Mouse (Mus musculus) retina, postnatal 1 day (tissue): Measurements from ENCODE around the gene Ascc1.
"Not testable (repeated sequence)": the region's sequence is repeated elsewhere in the genome, so short reads cannot be mapped to it uniquely, and the experiment has no call there.

Experiments
- DNase-seq: peaks from one replicate; pipeline ENCODE4 v3.0.0-alpha.2; 2012

Ascc1 gene

DNA sequence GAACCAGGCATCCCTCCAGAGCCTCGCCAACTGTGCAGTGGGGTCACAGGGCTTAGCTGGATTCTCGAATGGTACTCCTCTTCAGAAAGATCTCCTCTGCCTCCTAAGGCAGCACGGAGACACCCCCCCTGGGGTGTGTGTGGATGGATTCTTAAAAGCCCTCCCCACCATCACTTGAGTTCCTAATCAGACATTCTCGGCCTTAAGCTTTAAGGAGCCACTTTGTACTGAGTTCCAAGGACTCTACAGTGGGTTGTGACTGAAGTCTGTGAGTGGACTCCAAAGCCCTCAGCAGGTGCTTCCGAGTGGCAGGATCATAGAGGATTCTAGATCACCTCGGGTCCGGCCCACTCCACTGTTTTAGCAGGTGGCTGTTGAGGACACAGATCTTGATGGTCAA is 115.9 kb downstream of the Ascc1 start:
- no peak for DNase-seq

DNA sequence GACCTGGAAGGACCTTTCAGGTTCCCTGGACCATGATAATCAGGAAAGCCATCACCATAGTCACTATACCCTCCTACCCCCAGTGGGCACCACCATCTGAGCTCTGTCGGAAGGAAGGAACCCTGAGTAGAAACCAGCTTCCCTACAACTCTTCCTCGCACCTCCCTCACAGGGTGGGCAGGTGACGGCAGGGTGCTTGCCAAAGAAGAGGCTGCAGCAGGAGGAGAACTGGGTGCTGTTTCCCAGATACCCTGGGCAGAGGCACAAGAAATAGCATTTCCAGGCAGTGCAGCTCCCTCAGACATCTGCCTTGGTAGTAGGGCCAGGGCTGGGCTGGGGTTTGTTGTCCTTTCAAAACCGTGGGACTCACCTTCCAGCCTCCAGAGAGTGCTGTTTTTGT is 118.0 kb downstream of the Ascc1 start:
- no peak for DNase-seq

DNA sequence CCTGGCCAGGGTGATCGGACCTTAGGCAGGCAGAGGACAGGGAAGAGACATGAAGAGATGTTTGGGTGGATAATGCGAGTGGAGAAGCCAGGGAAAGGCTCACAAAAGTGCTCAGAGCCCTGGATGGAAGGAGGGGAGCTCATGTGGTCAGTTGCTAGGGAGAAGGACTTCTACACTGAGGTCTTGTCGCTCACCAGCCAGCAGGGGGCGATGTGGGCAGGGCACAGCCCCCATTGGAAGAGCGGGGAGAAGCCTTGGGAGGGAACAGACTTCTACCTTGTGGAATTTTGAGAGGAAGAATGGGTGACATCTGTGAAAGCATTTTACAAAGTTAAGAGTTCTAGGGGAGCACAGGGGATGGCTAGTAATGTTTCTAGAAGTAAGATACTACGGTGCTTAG is 121.5 kb downstream of the Ascc1 start:
- peak; percentile 40 for DNase-seq

DNA sequence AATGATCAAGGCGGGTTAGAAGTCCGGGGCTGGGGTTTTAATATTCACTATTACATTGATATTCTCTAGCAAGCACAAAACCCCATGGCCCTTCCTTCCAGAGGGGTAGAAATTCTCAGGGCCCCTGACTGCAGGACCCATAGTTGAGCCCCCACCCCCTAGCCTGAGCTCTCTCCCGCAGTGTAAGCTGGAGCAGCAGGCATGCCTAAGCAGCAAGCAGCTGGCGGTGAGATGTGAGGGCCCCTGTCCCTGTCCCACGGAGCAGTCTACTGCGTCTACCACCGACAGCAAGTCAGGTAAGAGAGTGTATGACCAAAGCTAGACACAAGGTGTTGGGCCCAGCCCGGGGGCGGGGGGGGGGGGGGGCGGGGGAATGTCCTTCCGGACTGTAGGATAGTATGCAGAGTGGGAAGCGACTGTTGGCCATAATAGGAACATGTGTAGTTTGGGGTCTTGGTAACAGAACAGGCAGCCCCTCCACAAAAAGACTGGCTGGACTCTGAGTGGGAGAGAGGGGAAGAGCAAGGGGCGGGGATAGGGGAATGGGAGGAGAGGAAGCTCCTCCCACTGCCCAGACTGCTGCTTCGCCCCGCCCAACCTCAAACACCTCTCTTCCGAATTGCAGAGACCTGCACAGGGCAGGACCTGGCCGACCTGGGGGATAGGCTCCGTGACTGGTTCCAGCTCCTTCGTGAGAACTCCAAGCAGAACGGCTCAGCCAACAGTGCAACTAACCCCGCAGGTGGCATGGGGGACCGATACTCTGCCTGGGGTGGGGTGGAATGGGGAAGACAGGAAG is 123.1 kb downstream of the Ascc1 start:
- no peak for DNase-seq

DNA sequence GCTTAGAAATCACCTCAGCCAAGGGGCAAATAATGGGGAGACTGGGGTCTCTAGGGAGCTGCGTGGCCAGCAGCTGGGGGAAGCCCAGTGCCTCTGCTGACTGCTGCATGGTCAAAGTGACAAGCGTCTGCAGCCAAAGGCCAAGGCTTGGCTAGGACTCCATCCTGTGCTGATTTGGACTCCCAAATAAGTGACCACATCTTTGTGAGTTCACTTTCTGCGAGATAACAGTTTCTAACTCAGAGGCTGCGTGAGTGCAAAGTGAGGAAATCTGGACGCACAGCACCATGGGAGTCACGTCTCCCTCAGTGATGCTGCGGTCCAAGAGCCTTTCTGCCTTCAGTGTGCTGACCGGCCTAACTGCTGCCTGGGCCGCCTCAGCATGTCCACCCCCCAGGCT is 125.7 kb downstream of the Ascc1 start:
- DNase-seq, result no peak

DNA sequence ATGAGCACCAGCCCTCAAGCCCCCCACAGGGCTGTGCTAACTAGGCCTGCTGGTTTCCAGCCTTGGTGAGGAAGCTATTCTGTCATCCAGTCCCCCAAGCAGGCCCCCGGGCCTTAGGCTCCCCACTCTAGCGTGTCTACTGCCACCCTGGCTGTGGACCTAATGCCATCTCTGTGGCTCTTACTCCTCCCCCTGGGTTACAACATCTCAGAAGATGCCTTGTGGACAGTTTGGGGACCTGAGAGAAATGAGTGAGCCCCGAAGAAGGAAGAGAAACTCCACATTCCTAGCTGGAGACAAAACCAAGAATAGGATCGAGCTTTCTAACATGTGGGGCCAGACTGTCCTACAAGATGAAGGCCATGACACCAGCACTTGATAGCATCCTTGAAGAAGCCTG is 127.9 kb downstream of the Ascc1 start:
- DNase-seq, result no peak

DNA sequence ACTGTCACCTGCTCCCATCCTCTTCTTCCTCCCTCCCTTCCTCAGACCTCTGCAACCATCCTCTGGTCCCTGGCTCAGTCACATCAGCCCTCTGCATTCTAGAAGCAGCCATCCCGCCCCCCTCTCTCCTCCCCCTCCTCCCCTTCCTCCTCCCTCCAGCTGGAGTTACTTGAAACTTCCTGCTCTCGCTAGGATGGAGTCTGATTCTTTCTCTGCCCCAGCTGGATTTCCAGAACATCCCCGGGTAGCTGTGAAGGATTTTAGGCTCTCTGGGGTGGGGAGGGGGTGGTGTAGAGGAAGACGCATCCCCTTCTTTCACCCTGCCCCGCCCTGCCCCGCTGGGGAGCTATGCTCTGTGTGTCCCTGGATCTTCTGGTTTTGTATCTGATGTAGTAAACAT is 130.9 kb downstream of the Ascc1 start:
- no peak for DNase-seq

DNA sequence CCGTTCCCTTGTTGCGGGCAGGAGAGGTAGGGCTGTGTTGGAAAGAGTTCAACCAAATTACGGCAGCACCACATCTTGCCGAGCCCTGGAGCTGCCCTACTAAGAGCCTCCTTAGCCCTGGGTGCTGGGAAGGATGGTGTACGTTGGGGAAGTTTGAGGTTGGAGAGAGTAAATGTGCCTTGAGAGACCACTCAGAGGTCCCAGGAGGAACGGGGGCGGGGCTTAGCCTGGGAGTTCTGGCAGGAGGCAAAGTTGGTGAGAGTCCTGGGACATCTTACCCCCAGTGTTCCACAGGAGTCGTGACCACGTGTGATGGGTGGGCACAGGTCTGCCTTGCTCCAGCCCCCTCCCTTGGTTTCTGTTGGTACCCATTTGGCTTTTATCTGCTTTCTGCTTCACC is 131.6 kb downstream of the Ascc1 start:
- DNase-seq, result no peak

DNA sequence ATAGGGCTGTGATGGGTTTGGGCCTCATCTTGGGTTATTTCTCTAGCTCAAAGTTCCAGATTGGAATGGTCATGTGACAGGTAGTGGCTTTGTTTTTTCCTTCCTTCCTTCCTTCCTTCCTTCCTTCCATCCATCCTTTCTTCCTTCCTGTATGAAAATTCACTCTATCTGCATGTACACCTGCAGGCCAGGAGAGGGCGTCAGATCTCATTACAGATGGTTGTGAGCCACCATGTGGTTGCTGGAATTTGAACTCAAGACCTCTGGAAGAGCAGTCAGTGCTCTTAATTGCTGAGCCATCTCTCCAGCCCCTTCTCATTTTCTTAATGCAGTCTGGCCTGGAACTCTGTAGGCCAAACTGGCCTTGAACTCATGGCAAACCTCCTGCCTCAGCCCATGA is 133.4 kb downstream of the Ascc1 start:
- DNase-seq, result not testable (repeated sequence)

DNA sequence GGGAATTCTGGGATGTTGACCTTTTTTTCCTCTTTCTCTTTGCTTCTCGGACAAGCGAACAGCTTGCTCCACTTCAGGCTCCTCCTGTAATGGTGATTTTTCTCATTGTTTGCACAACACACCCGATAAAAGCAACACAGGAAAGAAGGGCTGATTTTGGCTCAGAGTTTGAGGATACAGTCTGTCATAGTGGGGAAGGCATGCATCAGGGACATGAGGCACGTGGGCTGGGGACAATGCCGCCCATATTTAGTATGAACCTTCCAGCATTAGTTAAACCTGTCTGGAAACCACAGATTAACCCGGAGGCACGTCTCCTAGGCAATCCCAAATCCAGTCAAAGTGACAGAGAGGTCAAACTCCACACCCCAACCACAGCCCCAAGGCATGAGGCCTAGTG is 134.3 kb downstream of the Ascc1 start:
- DNase-seq, result no peak

DNA sequence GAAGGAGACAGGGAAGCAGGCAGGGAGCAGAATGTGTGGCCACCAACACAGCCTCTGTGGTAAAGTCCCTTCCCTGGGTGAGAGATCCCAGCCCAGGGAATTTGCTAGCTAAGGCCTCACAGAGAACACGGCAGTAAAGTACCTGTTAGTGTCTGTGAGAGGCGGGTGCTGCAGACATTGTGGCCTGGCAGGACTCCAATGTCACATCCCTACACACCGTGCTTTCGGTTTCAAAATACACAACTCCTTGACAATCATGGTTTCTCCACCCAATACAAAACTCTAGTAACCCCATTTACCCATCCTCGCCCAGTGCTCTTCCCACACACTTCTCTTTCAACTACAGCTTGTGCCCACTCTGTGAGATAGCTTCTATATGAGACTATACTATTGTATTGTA is 136.1 kb downstream of the Ascc1 start:
- no peak for DNase-seq

DNA sequence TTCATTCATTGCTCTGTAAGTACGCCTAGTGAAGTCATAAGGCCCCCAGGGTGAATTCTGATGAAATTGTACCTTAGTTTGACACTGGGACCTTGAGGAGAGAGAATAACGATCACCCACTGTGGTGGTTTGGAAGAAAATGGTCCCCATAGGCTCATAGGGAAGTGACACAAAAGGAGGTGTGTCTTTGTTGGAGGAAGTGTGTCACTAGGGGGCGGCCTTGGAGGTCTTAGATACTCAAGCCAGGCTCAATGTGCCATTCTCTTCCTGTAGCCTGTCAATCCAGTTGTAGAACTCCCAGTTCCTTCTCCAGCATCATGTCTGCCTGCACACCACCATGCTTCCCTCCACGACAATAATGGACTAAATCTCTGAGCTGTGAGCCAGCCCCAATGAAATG is 138.1 kb downstream of the Ascc1 start:
- no peak for DNase-seq

DNA sequence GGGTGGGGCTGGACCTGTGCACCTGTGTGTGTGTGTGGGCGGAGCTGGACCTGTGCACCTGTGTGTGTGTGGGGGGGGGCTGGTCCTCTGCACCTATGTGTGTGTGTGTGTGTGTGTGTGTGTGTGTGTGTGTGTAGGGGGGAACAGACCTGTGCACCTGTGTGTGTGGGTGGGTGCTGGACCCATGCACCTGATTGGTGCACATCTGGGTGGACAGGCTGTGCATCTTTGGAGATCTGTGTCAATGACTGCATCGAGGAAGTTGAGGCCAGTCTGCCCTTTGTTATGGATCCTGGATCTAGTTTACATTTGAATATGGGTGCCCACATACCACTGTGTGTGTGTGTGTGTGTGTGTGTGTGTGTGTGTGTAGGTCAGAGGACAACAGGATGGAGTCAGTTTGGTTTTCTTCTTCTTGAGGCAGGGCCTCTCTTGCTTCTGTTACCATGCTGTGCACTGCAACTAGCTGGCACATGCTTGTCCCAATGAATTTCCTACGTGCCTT is 139.1 kb downstream of the Ascc1 start:
- no peak for DNase-seq

DNA sequence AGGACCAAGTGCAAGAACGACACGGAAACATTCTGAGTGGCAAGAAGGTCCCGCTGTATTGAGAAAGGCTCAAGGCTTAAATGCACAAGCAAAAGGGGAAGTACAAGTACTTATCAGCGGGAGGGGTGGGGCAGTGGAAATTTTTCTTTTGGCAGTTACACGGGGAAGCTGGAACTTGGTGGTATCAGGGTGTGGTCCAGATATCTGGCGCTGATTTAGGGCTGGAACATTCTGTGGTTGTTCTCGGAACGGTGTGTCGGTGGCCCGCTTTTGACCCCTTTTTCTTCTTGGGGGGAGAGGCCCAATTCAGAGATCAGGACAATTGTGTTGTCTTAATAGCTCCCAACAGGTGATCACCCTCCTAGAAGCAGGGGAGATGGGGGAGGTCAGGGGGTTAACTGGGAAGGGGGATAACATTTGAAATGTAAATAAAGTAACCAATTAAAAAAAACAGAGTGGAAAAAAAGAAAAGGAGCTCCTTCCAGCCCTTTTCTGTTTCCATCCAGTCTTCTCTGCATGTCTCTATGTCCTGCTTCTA is 145.0 kb downstream of the Ascc1 start:
- DNase-seq, result not testable (repeated sequence)

DNA sequence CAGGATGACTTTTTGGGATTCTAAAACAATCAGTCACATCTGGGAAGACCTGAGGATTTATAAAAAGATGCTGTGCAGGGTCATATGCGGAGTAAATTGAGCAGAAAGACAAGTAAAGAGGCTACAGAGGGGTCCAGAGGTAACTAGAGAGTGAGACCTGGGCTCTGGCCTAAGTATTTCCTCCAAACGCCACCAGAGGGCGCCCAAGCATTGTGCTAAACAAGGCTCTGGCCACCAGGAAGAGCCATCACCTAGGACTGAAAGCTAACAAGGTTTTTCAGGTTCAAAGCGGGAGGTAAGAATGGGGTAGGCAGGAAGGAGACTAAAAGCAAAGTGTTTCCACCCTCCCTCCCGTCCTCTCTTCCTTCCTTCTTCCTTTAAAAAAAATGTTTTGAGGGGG is 145.5 kb downstream of the Ascc1 start:
- DNase-seq, result peak; percentile 81
